Mouse (Mus musculus) forebrain, embryonic 11.5 days (tissue): ENCODE data around the gene Rasal2. TPM values are rescaled to one million over a fixed set of nuclear protein-coding genes. Genes with fewer than 3 reads are reported as not detected.

Source experiments
- ATAC-seq: fragments of 200-750 bp; cut with Nextera tagmentation; replicated peaks from 2 replicates; pipeline ENCODE4 v1.8.0; 2017; ENCODE audit warnings: moderate TSS enrichment; ENCODE audit not compliant: low FRiP score
- DNase-seq: peaks from one replicate; pipeline ENCODE4 v3.0.0-alpha.2; 2017; ENCODE audit warnings: low spot score
- H3K27ac ChIP-seq: fragments of 300-500 bp; sonication (generic); 2 replicates; pipeline ENCODE4 v1.5.1; 2014; ENCODE audit warnings: low read depth, low read length
- H3K27me3 ChIP-seq: fragments of 300-500 bp; sonication (generic); 2 replicates; pipeline ENCODE4 v1.6.1; 2014; ENCODE audit warnings: mild to moderate bottlenecking, low read length, mixed read lengths; ENCODE audit not compliant: control insufficient read depth, insufficient read depth
- H3K36me3 ChIP-seq: fragments of 300-500 bp; sonication (generic); 2 replicates; pipeline ENCODE4 v1.6.1; 2014; ENCODE audit warnings: mild to moderate bottlenecking, low read length, moderate library complexity, mixed read lengths; ENCODE audit not compliant: control insufficient read depth, insufficient read depth
- H3K4me1 ChIP-seq: fragments of 300-500 bp; sonication (generic); replicated peaks from 2 replicates; pipeline ENCODE4 v1.6.1; 2014; ENCODE audit warnings: low read length, mixed read lengths; ENCODE audit not compliant: control insufficient read depth, insufficient read depth
- H3K4me2 ChIP-seq: fragments of 300-500 bp; sonication (generic); 2 replicates; pipeline ENCODE4 v1.6.1; 2014; ENCODE audit warnings: low read depth, mild to moderate bottlenecking, low read length, moderate library complexity, mixed read lengths; ENCODE audit not compliant: severe bottlenecking
- H3K4me3 ChIP-seq: fragments of 300-500 bp; sonication (generic); 2 replicates; pipeline ENCODE4 v1.5.1; 2014; ENCODE audit warnings: low read depth, low read length
- H3K9ac ChIP-seq: fragments of 300-500 bp; sonication (generic); 2 replicates; pipeline ENCODE4 v1.6.1; 2014; ENCODE audit warnings: low read length
- H3K9me3 ChIP-seq: fragments of 300-500 bp; sonication (generic); 2 replicates; pipeline ENCODE4 v1.6.1; 2016; ENCODE audit warnings: low read length, mixed read lengths; ENCODE audit not compliant: control insufficient read depth
- WGBS: fragments of 180-500 bp; shearing (Covaris S2); extraction: QIAGEN DNeasy Blood & Tissue Kit; methylation state at CpG from one replicate; pipeline ENCODE4 v1.1.7; 2014; 5-methylcytosine and 5-hydroxymethylcytosine counted together
- polyA plus RNA-seq: library from polyadenylated mRNA; unstranded; fragments of >200 nt; fragmentation: Nextera tagmentation; extraction: Ambion mirVana; gene quantifications from 2 replicates; pipeline ENCODE4 v1.2.1, GENCODE M21; 2014

The Rasal2 gene
- 15.4 and 19.4 TPM in 2 replicates for polyA plus RNA-seq

DNA sequence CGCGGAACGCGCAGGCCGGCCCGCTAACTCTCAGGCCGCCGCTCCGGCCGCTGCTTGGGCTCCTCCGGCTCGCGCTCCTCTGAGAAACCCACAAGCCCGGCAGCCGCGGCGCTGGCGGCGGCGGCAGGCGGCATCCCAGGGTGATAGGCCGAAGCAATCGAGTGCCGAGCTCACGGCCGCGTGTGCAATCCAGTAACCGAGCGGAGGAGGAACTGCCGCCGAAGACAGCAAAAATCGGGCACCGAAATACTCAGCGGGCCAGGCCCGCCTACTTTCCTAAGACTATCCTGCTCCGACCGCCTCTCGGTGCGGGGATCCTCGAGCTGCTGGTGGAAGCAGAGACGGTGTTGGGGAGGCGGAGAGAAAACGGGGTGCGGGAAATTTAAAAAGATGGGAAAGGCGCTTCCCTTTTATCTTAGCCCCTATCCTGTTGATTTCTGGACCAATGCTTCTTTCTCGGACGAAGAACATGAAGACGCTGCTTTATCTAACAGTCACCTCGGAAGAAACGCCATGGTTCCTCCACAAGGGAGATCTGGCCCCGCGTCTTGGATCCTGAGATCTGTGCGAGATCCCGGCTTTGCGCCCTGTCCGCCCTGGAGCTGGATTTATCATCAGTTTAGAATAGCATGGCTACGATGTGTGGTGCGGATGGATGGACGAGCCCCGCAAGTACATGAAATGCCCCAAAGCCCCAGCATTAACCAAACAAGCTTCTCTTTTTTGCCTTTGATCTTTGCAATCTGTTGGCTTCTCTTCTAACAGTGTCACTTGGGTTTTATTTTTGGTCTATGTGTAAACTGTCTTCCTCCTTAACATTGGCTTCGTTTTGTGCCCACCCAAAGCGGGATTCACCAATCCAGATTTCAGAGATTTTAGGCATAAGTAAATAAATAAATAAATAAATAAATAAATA, at the start of gene Rasal2:
TSS of gene Rasal2 (minus strand) at position 142 of the 916 bp plus-strand sequence.
- DNase-seq (peak; percentile 99), ATAC-seq (peak; percentile 97)
- Histone ChIP-seq H3K9me3 (no peaks in the 10 kb centered on the region), H3K36me3 (no peaks in the 10 kb centered on the region), H3K9ac (peak within 1 kb of the TSS; percentile 88), H3K27me3 (no peaks in the 10 kb centered on the region), H3K4me3 (peak within 1 kb of the TSS; percentile 95), H3K4me2 (peak within 1 kb of the TSS; percentile 62), H3K4me1 (peaks cover 7% of the 10 kb centered on the region; the same call in 1 of the 2 replicates), H3K27ac (peak within 1 kb of the TSS; percentile 94)
- WGBS, result under 1% methylated on average over 60 of the region's 62 CpGs

GRCm38 (mm10) chr1:157461276-157461675, 48.9 kb upstream of the Rasal2 start:
- no peak overlapping the region for H3K4me3 ChIP-seq
- no peak overlapping the region for H3K9ac ChIP-seq
- no peak for DNase-seq
- H3K4me2 ChIP-seq, result no peak overlapping the region
- WGBS, result 95% methylated on average over 5 of the region's 5 CpGs
- no peaks in the 10 kb centered on the region for H3K36me3 ChIP-seq
- H3K27ac ChIP-seq, result no peak overlapping the region
- ATAC-seq, result no peak
- H3K9me3 ChIP-seq, result no peaks in the 10 kb centered on the region
- H3K27me3 ChIP-seq, result peaks cover 2% of the 10 kb centered on the region; the same call in 1 of the 2 replicates
- peaks cover 8% of the 10 kb centered on the region for H3K4me1 ChIP-seq

- WGBS, result 90% methylated on average over 5 of the region's 5 CpGs
- H3K27ac ChIP-seq, result no peak overlapping the region
- no peak overlapping the region for H3K9ac ChIP-seq
- peaks cover 2% of the 10 kb centered on the region; the same call in 1 of the 2 replicates for H3K27me3 ChIP-seq
- DNase-seq (no peak), ATAC-seq (no peak)
- H3K4me1 ChIP-seq, result peaks cover 8% of the 10 kb centered on the region
- no peaks in the 10 kb centered on the region for H3K9me3 ChIP-seq
- no peaks in the 10 kb centered on the region for H3K36me3 ChIP-seq
- H3K4me2 ChIP-seq, result no peak overlapping the region
- no peak overlapping the region for H3K4me3 ChIP-seq
Measured at GRCm38 (mm10) chr1:157459904-157460303, 47.5 kb upstream of the Rasal2 start.

DNA sequence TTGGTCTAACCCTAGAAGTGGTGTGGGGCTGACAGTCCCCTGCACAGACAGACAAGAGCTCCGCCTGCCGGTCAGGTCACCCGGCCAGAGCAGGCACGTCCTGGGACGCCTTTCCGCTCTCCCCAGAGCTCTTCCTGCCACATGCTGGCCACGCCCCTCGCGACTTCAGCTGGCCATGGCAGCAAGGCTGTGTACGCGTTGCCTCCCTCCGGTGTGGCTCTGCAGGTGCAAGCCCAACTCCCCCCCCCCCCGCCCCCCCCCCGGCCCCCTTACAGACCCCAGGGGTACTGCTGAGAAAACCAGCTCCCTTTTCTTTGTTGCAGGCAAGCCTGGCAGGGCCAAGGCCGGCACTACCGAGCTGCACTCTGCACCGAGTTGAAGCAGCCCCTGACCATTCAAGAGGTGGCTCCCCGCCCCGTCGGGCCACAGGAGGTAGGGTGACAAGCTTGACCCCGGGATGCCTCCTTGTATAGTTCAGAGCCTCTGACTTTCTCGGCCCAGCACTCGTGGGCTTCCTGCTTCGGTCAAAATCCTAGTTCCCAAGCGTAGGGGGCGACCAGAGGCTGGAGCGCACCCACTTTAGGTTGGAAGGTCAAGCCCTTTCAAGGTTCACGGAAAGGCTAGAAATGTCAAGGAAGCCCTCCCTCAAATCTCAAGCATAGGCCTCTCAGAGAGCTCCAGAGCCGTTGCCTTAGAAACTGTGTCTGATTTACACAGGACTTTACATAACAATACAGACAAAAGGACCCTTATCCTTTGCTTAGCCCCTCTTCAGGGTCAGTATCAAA, 46.2 kb upstream of the Rasal2 start, which contains the start of gene Cryzl2:
TSS of gene Cryzl2 (plus strand) at position 157 of the 788 bp plus-strand sequence.
- Histone ChIP-seq H3K4me3 (peak within 1 kb of the TSS; percentile 28), H3K9me3 (no peaks in the 10 kb centered on the region), H3K27ac (peak within 1 kb of the TSS; percentile 26; the same call in 1 of the 2 replicates), H3K27me3 (peaks cover 2% of the 10 kb centered on the region; the same call in 1 of the 2 replicates), H3K36me3 (no peaks in the 10 kb centered on the region), H3K9ac (peak within 1 kb of the TSS; percentile 44), H3K4me2 (peak within 1 kb of the TSS; percentile 62), H3K4me1 (peaks cover 8% of the 10 kb centered on the region)
- ATAC-seq (peak; percentile 87), DNase-seq (peak; percentile 90)
- WGBS, result 2% methylated on average over 27 of the region's 29 CpGs

GRCm38 (mm10) chr1:157457789-157458188, 45.4 kb upstream of the Rasal2 start:
- DNase-seq (no peak), ATAC-seq (no peak)
- H3K4me1 ChIP-seq, result peaks cover 8% of the 10 kb centered on the region
- WGBS, result 40% methylated on average over 3 of the region's 3 CpGs
- no peak overlapping the region; the same call in 1 of the 2 replicates for H3K9ac ChIP-seq
- H3K4me3 ChIP-seq, result no peak overlapping the region
- no peak overlapping the region for H3K27ac ChIP-seq
- H3K27me3 ChIP-seq, result peaks cover 2% of the 10 kb centered on the region; the same call in 1 of the 2 replicates
- H3K9me3 ChIP-seq, result no peaks in the 10 kb centered on the region
- H3K36me3 ChIP-seq, result no peaks in the 10 kb centered on the region
- H3K4me2 ChIP-seq, result no peak overlapping the region

GRCm38 (mm10) chr1:157454876-157455275, 42.5 kb upstream of the Rasal2 start:
- Histone ChIP-seq H3K27ac (no peak overlapping the region), H3K4me3 (no peak overlapping the region), H3K36me3 (no peaks in the 10 kb centered on the region), H3K4me2 (no peak overlapping the region), H3K9ac (no peak overlapping the region), H3K4me1 (peaks cover 12% of the 10 kb centered on the region), H3K9me3 (no peaks in the 10 kb centered on the region), H3K27me3 (peaks cover 2% of the 10 kb centered on the region; the same call in 1 of the 2 replicates)
- DNase-seq (no peak), ATAC-seq (no peak)
- WGBS, result 86% methylated on average over 6 of the region's 6 CpGs

GRCm38 (mm10) chr1:157452759-157453549, 40.6 kb upstream of the Rasal2 start:
- Histone ChIP-seq H3K4me3 (no peak overlapping the region), H3K9me3 (no peaks in the 10 kb centered on the region), H3K4me2 (no peak overlapping the region), H3K4me1 (peaks cover 11% of the 10 kb centered on the region; the same call in 1 of the 2 replicates), H3K27me3 (peaks cover 2% of the 10 kb centered on the region; the same call in 1 of the 2 replicates), H3K27ac (peak overlapping the region; percentile 53), H3K36me3 (no peaks in the 10 kb centered on the region), H3K9ac (no peak overlapping the region)
- DNase-seq (peak; percentile 80), ATAC-seq (peak; percentile 87)
- WGBS, result 19% methylated on average over 5 of the region's 5 CpGs
